Mouse (Mus musculus) spleen, adult 12 weeks (tissue): ENCODE measurements at regions not wholly inside any gene's neighbourhood (a gene's known extent, or its start where the extent isn't known, plus 50 kb on each side); places are given as distances from the start of the nearest gene placed in this dataset.

Source experiments
- DNase-seq: peaks from one replicate; pipeline ENCODE4 v3.0.0; 2022; ENCODE audit warnings: low spot score

GRCm38 (mm10) chr1:88623040-88623439 lies 79.0 kb downstream of the Arl4c start:
- no peak for DNase-seq

GRCm38 (mm10) chr1:88622356-88622755 lies 79.7 kb downstream of the Arl4c start:
- DNase-seq = no peak

- DNase-seq = no peak
Measured at GRCm38 (mm10) chr1:88621214-88621613, 80.8 kb downstream of the Arl4c start.

GRCm38 (mm10) chr1:88613007-88613406 lies 89.0 kb downstream of the Arl4c start:
- no peak for DNase-seq

- DNase-seq = no peak
Measured at GRCm38 (mm10) chr1:88611241-88611640, 90.8 kb downstream of the Arl4c start.

GRCm38 (mm10) chr1:88610810-88611209 lies 91.2 kb downstream of the Arl4c start:
- DNase-seq = no peak

- DNase-seq = no peak
Measured at GRCm38 (mm10) chr1:88608826-88609225, 93.2 kb downstream of the Arl4c start.

GRCm38 (mm10) chr1:88608236-88608635 lies 93.8 kb downstream of the Arl4c start:
- no peak for DNase-seq

GRCm38 (mm10) chr1:88605616-88606190 lies 95.8 kb upstream of the Glrp1 start:
- DNase-seq = no peak

- DNase-seq = no peak
Measured at GRCm38 (mm10) chr1:88602241-88602640, 92.4 kb upstream of the Glrp1 start.

- no peak for DNase-seq
Measured at GRCm38 (mm10) chr1:88601801-88602200, 91.9 kb upstream of the Glrp1 start.

- no peak for DNase-seq
Measured at GRCm38 (mm10) chr1:88600145-88600544, 90.3 kb upstream of the Glrp1 start.

GRCm38 (mm10) chr1:88594484-88595254 lies 84.8 kb upstream of the Glrp1 start:
- DNase-seq = no peak

- no peak for DNase-seq
Measured at GRCm38 (mm10) chr1:88592036-88592435, 82.2 kb upstream of the Glrp1 start.

GRCm38 (mm10) chr1:88590802-88591380 lies 81.0 kb upstream of the Glrp1 start:
- DNase-seq = no peak

- no peak for DNase-seq
Measured at GRCm38 (mm10) chr1:88588747-88589146, 78.9 kb upstream of the Glrp1 start.

- DNase-seq = no peak
Measured at GRCm38 (mm10) chr1:88586823-88587820, 77.3 kb upstream of the Glrp1 start.

- DNase-seq = no peak
Measured at GRCm38 (mm10) chr1:88586128-88586527, 76.3 kb upstream of the Glrp1 start.

GRCm38 (mm10) chr1:88584515-88585033 lies 74.7 kb upstream of the Glrp1 start:
- no peak for DNase-seq

- DNase-seq = no peak
Measured at GRCm38 (mm10) chr1:88578231-88578620, 68.4 kb upstream of the Glrp1 start.

- DNase-seq = no peak
Measured at GRCm38 (mm10) chr1:88577498-88578230, 67.8 kb upstream of the Glrp1 start.
